Mouse (Mus musculus) heart, postnatal 0 days (tissue): Measurements from ENCODE around the gene Cstad.

ENCODE experiments used
- CTCF ChIP-seq: IDR thresholded peaks from 2 replicates; pipeline ENCODE4 v1.5.1; 2016; ENCODE audit warnings: antibody characterized with exemption, control low read depth, low read depth
- EP300 ChIP-seq: IDR thresholded peaks from 2 replicates; pipeline ENCODE4 v1.6.1; 2016; ENCODE audit warnings: antibody characterized with exemption, low read depth

- TF ChIP-seq CTCF: no peak
- no peak for TF ChIP-seq EP300
These were observed 2.4 kb upstream of the Cstad start for GRCm38 (mm10) chr2:30592391-30592790.
